Mouse (Mus musculus) heart, embryonic 12.5 days (tissue): ENCODE measurements at regions not wholly inside any gene's neighbourhood (a gene's known extent, or its start where the extent isn't known, plus 50 kb on each side); places are given as distances from the start of the nearest gene placed in this dataset.
A peak's percentile ranks its signal among the peaks of the same experiment; 100 is the strongest.

Experiments
- ATAC-seq: fragments of 200-750 bp; cut with Nextera tagmentation; 2 replicates; pipeline ENCODE4 v1.8.0; 2017; ENCODE audit warnings: moderate TSS enrichment, moderate library complexity; ENCODE audit not compliant: insufficient number of reproducible peaks, low FRiP score
- H3K27ac ChIP-seq: fragments of 300-500 bp; sonication (generic); 2 replicates; pipeline ENCODE4 v1.5.1; 2016; ENCODE audit warnings: mild to moderate bottlenecking, moderate library complexity; ENCODE audit not compliant: poor library complexity, severe bottlenecking
- H3K27me3 ChIP-seq: fragments of 300-500 bp; sonication (generic); replicated peaks from 2 replicates; pipeline ENCODE4 v1.6.1; 2016; ENCODE audit warnings: mild to moderate bottlenecking, moderate library complexity
- H3K36me3 ChIP-seq: fragments of 300-500 bp; sonication (generic); 2 replicates; pipeline ENCODE4 v1.6.1; 2016; ENCODE audit warnings: mild to moderate bottlenecking, moderate library complexity
- H3K4me1 ChIP-seq: fragments of 300-500 bp; sonication (generic); replicated peaks from 2 replicates; pipeline ENCODE4 v1.6.1; 2016; ENCODE audit warnings: mild to moderate bottlenecking
- H3K4me2 ChIP-seq: fragments of 300-500 bp; sonication (generic); 2 replicates; pipeline ENCODE4 v1.6.1; 2016; ENCODE audit warnings: mild to moderate bottlenecking, moderate library complexity
- H3K4me3 ChIP-seq: fragments of 300-500 bp; sonication (generic); 2 replicates; pipeline ENCODE4 v1.5.1; 2016; ENCODE audit warnings: mild to moderate bottlenecking
- H3K9ac ChIP-seq: fragments of 300-500 bp; sonication (generic); 2 replicates; pipeline ENCODE4 v1.6.1; 2016; ENCODE audit warnings: mild to moderate bottlenecking, moderate library complexity
- H3K9me3 ChIP-seq: fragments of 300-500 bp; sonication (generic); replicated peaks from 2 replicates; pipeline ENCODE4 v1.6.1; 2016; ENCODE audit warnings: mild to moderate bottlenecking, moderate library complexity
- WGBS: fragments of 180-500 bp; shearing (Covaris S2); methylation state at CpG from one replicate; pipeline ENCODE4 v1.1.7; 2016; 5-methylcytosine and 5-hydroxymethylcytosine counted together

DNA sequence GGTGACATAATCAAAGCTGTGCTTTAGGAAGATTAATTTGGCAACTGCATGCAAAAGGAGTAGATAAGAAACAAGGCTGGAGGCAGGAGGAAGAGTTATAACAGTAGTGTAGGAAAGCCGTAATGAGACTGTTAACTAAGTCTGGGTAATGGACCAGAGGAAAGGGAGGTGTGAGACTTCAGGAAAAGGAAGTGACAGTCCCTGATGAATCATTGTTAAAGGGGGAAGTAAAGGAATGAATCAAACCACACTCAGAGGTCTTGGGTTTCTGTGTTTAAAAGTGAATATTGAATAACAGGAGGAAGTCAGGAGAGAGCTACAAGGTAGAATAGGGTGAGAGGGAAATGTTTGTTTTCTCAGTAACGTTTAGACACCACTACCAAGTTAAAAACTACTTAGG lies 1175.9 kb downstream of the Diaph3 start:
- ATAC-seq: no peak
- H3K4me1 ChIP-seq: no peaks in the 10 kb centered on the region
- 35% methylated on average over 2 of the region's 2 CpGs for WGBS

GRCm38 (mm10) chr14:85945707-85946313 lies 1195.2 kb downstream of the Diaph3 start:
- no peak overlapping the region for H3K27ac ChIP-seq
- H3K4me2 ChIP-seq: no peak overlapping the region
- no peak for ATAC-seq
- H3K4me3 ChIP-seq: no peak overlapping the region
- no peaks in the 10 kb centered on the region for H3K9me3 ChIP-seq
- 73% methylated on average over 3 of the region's 3 CpGs for WGBS
- no peak overlapping the region for H3K9ac ChIP-seq
- H3K27me3 ChIP-seq: no peaks in the 10 kb centered on the region
- H3K36me3 ChIP-seq: no peaks in the 10 kb centered on the region
- no peaks in the 10 kb centered on the region for H3K4me1 ChIP-seq

More for the DNA sequence above, 1175.9 kb downstream of the Diaph3 start:
- no peaks in the 10 kb centered on the region for H3K36me3 ChIP-seq
- H3K4me3 ChIP-seq: no peak overlapping the region
- no peak overlapping the region for H3K9ac ChIP-seq
- no peak overlapping the region for H3K4me2 ChIP-seq
- H3K9me3 ChIP-seq: no peaks in the 10 kb centered on the region
- no peaks in the 10 kb centered on the region for H3K27me3 ChIP-seq
- no peak overlapping the region for H3K27ac ChIP-seq

GRCm38 (mm10) chr14:85942792-85943191 lies 1198.2 kb downstream of the Diaph3 start:
- no peak overlapping the region for H3K4me2 ChIP-seq
- no peaks in the 10 kb centered on the region for H3K27me3 ChIP-seq
- H3K36me3 ChIP-seq: no peaks in the 10 kb centered on the region
- no peaks in the 10 kb centered on the region for H3K9me3 ChIP-seq
- no peak overlapping the region for H3K9ac ChIP-seq
- H3K4me1 ChIP-seq: no peaks in the 10 kb centered on the region
- no peak overlapping the region for H3K27ac ChIP-seq
- H3K4me3 ChIP-seq: no peak overlapping the region
- no peak for ATAC-seq
- WGBS: 29% methylated on average over 4 of the region's 4 CpGs

GRCm38 (mm10) chr14:85940585-85940984 lies 1200.5 kb downstream of the Diaph3 start:
- no peak overlapping the region for H3K4me2 ChIP-seq
- H3K36me3 ChIP-seq: no peaks in the 10 kb centered on the region
- WGBS: 77% methylated on average over 1 of the region's 1 CpGs
- H3K9me3 ChIP-seq: no peaks in the 10 kb centered on the region
- no peaks in the 10 kb centered on the region for H3K4me1 ChIP-seq
- H3K9ac ChIP-seq: no peak overlapping the region
- H3K4me3 ChIP-seq: no peak overlapping the region
- no peak for ATAC-seq
- no peaks in the 10 kb centered on the region for H3K27me3 ChIP-seq
- no peak overlapping the region for H3K27ac ChIP-seq

DNA sequence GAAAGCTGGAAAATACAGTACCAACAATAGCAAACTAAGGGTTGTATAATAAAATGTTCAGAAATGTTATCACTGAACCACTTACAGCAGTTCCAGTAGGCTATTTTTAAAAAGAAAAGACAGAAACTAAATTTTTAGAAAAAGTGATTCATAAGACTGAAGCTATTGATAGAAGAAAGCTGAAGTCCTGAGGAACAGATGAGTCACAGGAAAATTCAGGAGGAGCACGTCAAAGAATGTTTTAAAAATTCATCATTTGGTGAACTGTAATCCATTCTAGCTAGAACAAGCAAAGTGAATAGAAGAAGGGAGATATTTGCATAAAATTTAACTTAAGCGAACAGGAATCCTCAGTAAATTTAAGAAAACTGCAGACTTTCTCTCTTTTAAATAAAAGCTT lies 1205.9 kb downstream of the Diaph3 start:
- H3K4me3 ChIP-seq: no peak overlapping the region
- H3K9ac ChIP-seq: no peak overlapping the region
- no peak overlapping the region for H3K4me2 ChIP-seq
- H3K9me3 ChIP-seq: no peaks in the 10 kb centered on the region
- WGBS: 73% methylated on average over 2 of the region's 2 CpGs
- no peaks in the 10 kb centered on the region for H3K36me3 ChIP-seq
- H3K27ac ChIP-seq: no peak overlapping the region
- no peak for ATAC-seq
- H3K27me3 ChIP-seq: no peaks in the 10 kb centered on the region
- peaks cover 10% of the 10 kb centered on the region for H3K4me1 ChIP-seq

DNA sequence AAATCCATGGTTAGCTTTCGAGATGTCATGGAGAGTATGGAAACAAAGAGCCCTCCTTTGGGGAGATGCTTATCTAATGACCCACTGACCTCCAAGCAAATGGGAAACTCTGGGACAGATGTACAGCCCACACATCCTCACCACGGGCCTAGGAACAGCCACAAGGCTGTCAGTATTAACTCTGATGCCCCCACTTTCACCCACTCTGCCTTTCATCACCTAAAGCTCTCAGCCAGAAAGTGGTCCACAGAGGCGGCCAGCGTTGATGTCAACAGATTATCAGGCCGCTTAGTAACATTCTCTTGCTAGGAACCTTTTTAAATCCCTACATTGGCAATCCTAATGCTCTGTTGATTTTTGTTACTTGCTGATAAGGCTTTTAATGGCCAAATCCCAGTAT lies 1210.6 kb downstream of the Diaph3 start:
- Histone ChIP-seq H3K9me3 (no peaks in the 10 kb centered on the region), H3K9ac (no peak overlapping the region), H3K4me1 (peaks cover 10% of the 10 kb centered on the region), H3K36me3 (no peaks in the 10 kb centered on the region), H3K4me3 (no peak overlapping the region), H3K27me3 (no peaks in the 10 kb centered on the region), H3K27ac (no peak overlapping the region), H3K4me2 (peak overlapping the region; percentile 19; the same call in 1 of the 2 replicates)
- WGBS: 11% methylated on average over 5 of the region's 5 CpGs
- ATAC-seq: peak; percentile 45; the same call in 1 of the 2 replicates

DNA sequence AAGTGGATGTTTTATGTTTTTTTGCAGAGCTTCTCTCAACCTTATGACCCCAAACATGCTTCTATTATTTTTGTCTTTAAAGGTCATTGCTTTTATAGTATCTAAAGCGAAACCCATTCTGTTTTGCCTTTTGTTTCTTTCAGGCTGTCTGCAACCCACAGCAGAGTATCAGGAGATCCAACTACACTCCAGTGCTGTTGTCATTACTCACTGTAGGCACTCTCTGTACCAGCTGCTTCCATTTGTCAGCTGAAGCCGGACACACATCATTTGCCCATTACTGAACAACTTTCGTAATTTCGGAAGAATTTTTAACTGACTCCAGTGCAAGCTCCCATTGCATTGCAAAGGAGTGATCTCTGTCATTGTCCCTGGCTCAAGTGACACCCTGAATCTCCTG lies 1222.1 kb downstream of the Diaph3 start:
- H3K27ac ChIP-seq: no peak overlapping the region
- ATAC-seq: no peak
- H3K9me3 ChIP-seq: no peaks in the 10 kb centered on the region
- WGBS: 82% methylated on average over 4 of the region's 4 CpGs
- H3K27me3 ChIP-seq: no peaks in the 10 kb centered on the region
- H3K4me2 ChIP-seq: no peak overlapping the region
- H3K9ac ChIP-seq: no peak overlapping the region
- H3K36me3 ChIP-seq: no peaks in the 10 kb centered on the region
- no peak overlapping the region for H3K4me3 ChIP-seq
- H3K4me1 ChIP-seq: no peaks in the 10 kb centered on the region

DNA sequence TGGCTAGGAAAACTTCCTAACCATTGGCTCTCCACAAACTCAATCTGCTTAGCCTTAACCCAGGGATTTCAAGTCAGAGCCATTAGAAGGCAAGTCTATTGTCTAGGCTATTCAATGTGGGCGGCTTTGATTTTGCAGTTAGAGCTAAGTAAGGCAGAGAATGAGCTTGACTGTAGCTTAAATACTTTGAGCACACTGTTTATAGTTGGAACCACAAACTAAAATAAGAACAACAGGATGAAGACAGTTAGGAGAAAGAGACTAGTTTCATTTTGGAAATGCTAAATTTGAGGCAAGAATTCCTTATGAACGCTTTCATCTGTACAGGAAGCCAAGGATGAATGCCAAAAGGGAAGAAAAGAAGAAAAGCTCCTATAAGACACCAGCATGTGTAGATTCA lies 1225.3 kb downstream of the Diaph3 start:
- H3K4me1 ChIP-seq: no peaks in the 10 kb centered on the region
- H3K27me3 ChIP-seq: no peaks in the 10 kb centered on the region
- WGBS: 82% methylated on average over 2 of the region's 2 CpGs
- no peak overlapping the region for H3K27ac ChIP-seq
- H3K4me3 ChIP-seq: no peak overlapping the region
- H3K9me3 ChIP-seq: no peaks in the 10 kb centered on the region
- no peak overlapping the region for H3K9ac ChIP-seq
- H3K36me3 ChIP-seq: no peaks in the 10 kb centered on the region
- H3K4me2 ChIP-seq: no peak overlapping the region
- ATAC-seq: no peak

- Histone ChIP-seq H3K9me3 (no peaks in the 10 kb centered on the region), H3K9ac (no peak overlapping the region), H3K4me2 (no peak overlapping the region), H3K4me1 (no peaks in the 10 kb centered on the region), H3K36me3 (no peaks in the 10 kb centered on the region), H3K27me3 (no peaks in the 10 kb centered on the region), H3K27ac (no peak overlapping the region), H3K4me3 (no peak overlapping the region)
- WGBS: 83% methylated on average over 1 of the region's 1 CpGs
- ATAC-seq: no peak
Observed at GRCm38 (mm10) chr14:85897890-85898289, 1243.1 kb downstream of the Diaph3 start.

GRCm38 (mm10) chr14:85861371-85861951 lies 1279.6 kb downstream of the Diaph3 start:
- WGBS: 63% methylated on average over 3 of the region's 3 CpGs
- no peak for ATAC-seq
- Histone ChIP-seq H3K27me3 (no peaks in the 10 kb centered on the region), H3K9me3 (no peaks in the 10 kb centered on the region), H3K36me3 (no peaks in the 10 kb centered on the region), H3K4me2 (no peak overlapping the region), H3K4me3 (no peak overlapping the region), H3K4me1 (no peaks in the 10 kb centered on the region), H3K27ac (no peak overlapping the region), H3K9ac (no peak overlapping the region)

DNA sequence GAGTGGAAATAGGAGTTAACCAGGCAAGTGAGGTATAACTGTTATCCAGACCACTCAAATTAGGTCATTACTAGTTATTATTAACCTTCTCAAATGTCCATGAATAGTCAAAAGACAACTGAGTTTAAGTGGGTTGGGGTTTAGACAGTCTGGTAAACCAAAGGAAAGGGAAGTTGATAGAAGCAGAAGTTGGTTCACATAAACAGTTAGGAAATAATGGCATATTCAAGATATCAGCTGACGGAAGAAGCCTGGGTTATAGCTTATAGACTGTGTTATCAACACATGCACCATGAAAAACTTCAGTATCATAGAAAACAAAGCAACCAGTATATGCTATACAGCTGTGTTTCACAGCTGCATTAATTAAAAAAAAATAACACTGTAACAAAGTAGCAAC lies 1291.5 kb downstream of the Diaph3 start:
- WGBS: 76% methylated on average over 1 of the region's 1 CpGs
- ATAC-seq: no peak
- no peak overlapping the region for H3K27ac ChIP-seq
- H3K36me3 ChIP-seq: no peaks in the 10 kb centered on the region
- no peak overlapping the region for H3K4me3 ChIP-seq
- H3K9ac ChIP-seq: no peak overlapping the region
- no peaks in the 10 kb centered on the region for H3K4me1 ChIP-seq
- H3K27me3 ChIP-seq: no peaks in the 10 kb centered on the region
- no peaks in the 10 kb centered on the region for H3K9me3 ChIP-seq
- no peak overlapping the region for H3K4me2 ChIP-seq

- H3K4me1 ChIP-seq: no peaks in the 10 kb centered on the region
- no peaks in the 10 kb centered on the region for H3K27me3 ChIP-seq
- no peaks in the 10 kb centered on the region for H3K36me3 ChIP-seq
- WGBS: 73% methylated on average over 2 of the region's 2 CpGs
- H3K9me3 ChIP-seq: no peaks in the 10 kb centered on the region
- ATAC-seq: no peak
- H3K27ac ChIP-seq: no peak overlapping the region
- no peak overlapping the region for H3K4me2 ChIP-seq
- H3K9ac ChIP-seq: no peak overlapping the region
- no peak overlapping the region for H3K4me3 ChIP-seq
Observed at GRCm38 (mm10) chr14:85835494-85835893, 1305.5 kb downstream of the Diaph3 start.
